Mouse (Mus musculus) bone marrow macrophage, adult 2 months (primary cell): ENCODE results near the gene Gm9774.

ENCODE experiments used
- CTCF ChIP-seq: IDR thresholded peaks from 2 replicates; pipeline ENCODE4 v1.5.1; 2012; ENCODE audit warnings: low read depth, mild to moderate bottlenecking, low read length, moderate library complexity
- POLR2A ChIP-seq: IDR thresholded peaks from 2 replicates; pipeline ENCODE4 v1.6.1; 2012; ENCODE audit warnings: mild to moderate bottlenecking, low read depth, low read length, borderline replicate concordance

- TF ChIP-seq CTCF: no peak
- no peak for TF ChIP-seq POLR2A
Observed at GRCm38 (mm10) chr3:92417782-92418181, 11.4 kb downstream of the Gm9774 start, which contains the start of gene Sprr2j-ps.
